Mouse (Mus musculus): ENCODE results near the gene Maml3.

Gene Maml3

GRCm38 (mm10) chr3:51799650-51800049, 305.2 kb downstream of the Maml3 start:
- DNase-seq (ENCODE audit: extremely low read depth, insufficient read length, low spot score) = no peak

GRCm38 (mm10) chr3:51796838-51797237, 308.0 kb downstream of the Maml3 start:
- peak; percentile 41 for DNase-seq (ENCODE audit: extremely low read depth, insufficient read length, low spot score)

GRCm38 (mm10) chr3:51796219-51796828, 308.6 kb downstream of the Maml3 start:
- peak; percentile 62 for DNase-seq (ENCODE audit: extremely low read depth, insufficient read length, low spot score)

- DNase-seq (ENCODE audit: extremely low read depth, insufficient read length, low spot score) = no peak
Measured at GRCm38 (mm10) chr3:51791542-51791941, 313.3 kb downstream of the Maml3 start.

GRCm38 (mm10) chr3:51789389-51789904, 315.4 kb downstream of the Maml3 start:
- no peak for DNase-seq (ENCODE audit: extremely low read depth, insufficient read length, low spot score)

GRCm38 (mm10) chr3:51788591-51789339, 316.1 kb downstream of the Maml3 start:
- no peak for DNase-seq (ENCODE audit: extremely low read depth, insufficient read length, low spot score)

GRCm38 (mm10) chr3:51787945-51788344, 316.9 kb downstream of the Maml3 start:
- no peak for DNase-seq (ENCODE audit: extremely low read depth, insufficient read length, low spot score)

- no peak for DNase-seq (ENCODE audit: extremely low read depth, insufficient read length, low spot score)
Measured at GRCm38 (mm10) chr3:51785796-51786195, 319.1 kb downstream of the Maml3 start.

- no peak for DNase-seq (ENCODE audit: extremely low read depth, insufficient read length, low spot score)
Measured at GRCm38 (mm10) chr3:51782191-51782590, 322.7 kb downstream of the Maml3 start.

- no peak for DNase-seq (ENCODE audit: extremely low read depth, insufficient read length, low spot score)
Measured at GRCm38 (mm10) chr3:51778738-51779592, 325.9 kb downstream of the Maml3 start.

- no peak for DNase-seq (ENCODE audit: extremely low read depth, insufficient read length, low spot score)
Measured at GRCm38 (mm10) chr3:51778179-51778578, 326.7 kb downstream of the Maml3 start.

- no peak for DNase-seq (ENCODE audit: extremely low read depth, insufficient read length, low spot score)
Measured at GRCm38 (mm10) chr3:51776018-51776611, 328.8 kb downstream of the Maml3 start.

- no peak for DNase-seq (ENCODE audit: extremely low read depth, insufficient read length, low spot score)
Measured at GRCm38 (mm10) chr3:51773587-51773986, 331.3 kb downstream of the Maml3 start.

GRCm38 (mm10) chr3:51771839-51772630, 332.8 kb downstream of the Maml3 start:
- no peak for DNase-seq (ENCODE audit: extremely low read depth, insufficient read length, low spot score)

- DNase-seq (ENCODE audit: extremely low read depth, insufficient read length, low spot score) = no peak
Measured at GRCm38 (mm10) chr3:51769196-51769595, 335.7 kb downstream of the Maml3 start.

GRCm38 (mm10) chr3:51765220-51765923, 339.5 kb downstream of the Maml3 start:
- DNase-seq (ENCODE audit: extremely low read depth, insufficient read length, low spot score) = no peak

GRCm38 (mm10) chr3:51764175-51764574, 340.7 kb downstream of the Maml3 start:
- DNase-seq (ENCODE audit: extremely low read depth, insufficient read length, low spot score) = no peak

- no peak for DNase-seq (ENCODE audit: extremely low read depth, insufficient read length, low spot score)
Measured at GRCm38 (mm10) chr3:51762900-51763299, 342.0 kb downstream of the Maml3 start.

GRCm38 (mm10) chr3:51759534-51759933, 345.3 kb downstream of the Maml3 start:
- no peak for DNase-seq (ENCODE audit: extremely low read depth, insufficient read length, low spot score)
